Mouse (Mus musculus) effector memory CD4-positive, alpha-beta T cell, adult 7 months (primary cell): ENCODE data around the gene Dthd1. TPM values are rescaled to one million over a fixed set of nuclear protein-coding genes. Genes with fewer than 3 reads are reported as not detected.

Source experiments
- polyA plus RNA-seq: library from polyadenylated mRNA; unstranded; fragments of 100-300 nt; shearing (Covaris generic); gene quantifications from one replicate; pipeline ENCODE4 v1.2.1, GENCODE M21; 2017

Gene Dthd1
- polyA plus RNA-seq, result not detected

GRCm38 (mm10) chr5:62813402-62814071 lies at the start of gene Dthd1:
TSS of gene Dthd1 (plus strand) at chr5:62813823.

GRCm38 (mm10) chr5:62765784-62766701 lies 47.6 kb upstream of the Dthd1 start, which contains the start of gene Arap2:
TSS of gene Arap2 (minus strand) at chr5:62766159.

Other genes with a start within 250 kb of the Dthd1 start
- 273 TPM for gene Arap2, start 47.7 kb upstream of the Dthd1 start, polyA plus RNA-seq